Mouse (Mus musculus): Measurements from ENCODE around the gene Abca2. TPM values are rescaled to one million over a fixed set of nuclear protein-coding genes. Genes with fewer than 3 reads are reported as not detected.

Gene Abca2
- polyA plus RNA-seq, 1 experiment from 2014 or later = 1.8 TPM

DNA sequence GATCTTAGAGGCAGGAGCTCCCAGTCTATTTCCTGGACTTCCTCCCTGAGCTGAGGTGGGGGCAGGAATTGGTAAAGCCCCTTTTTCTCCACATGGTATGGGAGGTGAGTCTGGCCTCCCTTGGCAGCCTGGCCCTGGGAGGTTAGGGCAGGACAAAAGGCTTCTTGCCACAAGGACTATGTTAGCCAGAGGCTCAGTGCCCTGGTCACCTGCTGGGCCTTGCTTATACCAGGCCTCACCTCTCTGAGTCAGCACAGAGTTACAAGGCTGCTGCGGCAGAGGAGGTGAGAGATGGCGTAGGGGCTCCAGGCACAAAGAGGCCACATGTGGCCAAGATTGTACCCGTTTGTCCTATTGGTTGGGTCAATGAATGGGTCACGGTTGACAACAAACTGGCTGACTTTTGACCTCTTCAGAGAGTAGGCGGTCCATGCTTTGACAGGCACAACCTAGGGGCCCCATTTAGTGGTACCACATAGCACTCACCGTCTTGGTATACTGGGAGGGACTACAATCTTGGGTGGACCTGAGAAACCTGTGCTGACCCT lies 2.9 kb downstream of the Abca2 start:
- no peaks in the 10 kb centered on the region for H3K9me3 ChIP-seq (replicated peaks; ENCODE audit: control insufficient read depth, low read length)
- H3K9ac ChIP-seq (ENCODE audit: low read depth, low read length) = no peak overlapping the region
- peaks cover 6% of the 10 kb centered on the region for H3K4me1 ChIP-seq (ENCODE audit: control insufficient read depth, low read depth, low read length)
- H3K4me2 ChIP-seq (ENCODE audit: low read depth, low read length) = no peak overlapping the region
- H3K4me3 ChIP-seq (ENCODE audit: low read depth, low read length) = no peak overlapping the region
- no peaks in the 10 kb centered on the region for H3K36me3 ChIP-seq (ENCODE audit: control insufficient read depth, insufficient read depth)
- peaks cover 11% of the 10 kb centered on the region for H3K27me3 ChIP-seq (ENCODE audit: control insufficient read depth, insufficient read depth, low read depth, low read length)
- ATAC-seq (ENCODE audit: low read depth) = no peak
- H3K27ac ChIP-seq (ENCODE audit: low read length) = no peak overlapping the region
- 62% methylated on average over 6 of the region's 6 CpGs for WGBS (ENCODE audit: insufficient replicate concordance)

GRCm38 (mm10) chr2:25432326-25433098 lies 4.0 kb downstream of the Abca2 start:
- no peak for ATAC-seq (ENCODE audit: low read depth)

GRCm38 (mm10) chr2:25433101-25433500 lies 4.6 kb downstream of the Abca2 start:
- ATAC-seq (ENCODE audit: low read depth) = no peak
- H3K36me3 ChIP-seq (ENCODE audit: control insufficient read depth, insufficient read depth) = no peaks in the 10 kb centered on the region
- peaks cover 11% of the 10 kb centered on the region for H3K27me3 ChIP-seq (ENCODE audit: control insufficient read depth, insufficient read depth, low read depth, low read length)
- H3K9me3 ChIP-seq (replicated peaks; ENCODE audit: control insufficient read depth, low read length) = no peaks in the 10 kb centered on the region
- no peak overlapping the region for H3K4me2 ChIP-seq (ENCODE audit: low read depth, low read length)
- WGBS (ENCODE audit: insufficient replicate concordance) = 78% methylated on average over 17 of the region's 17 CpGs
- H3K9ac ChIP-seq (ENCODE audit: low read depth, low read length) = no peak overlapping the region
- peaks cover 5% of the 10 kb centered on the region for H3K4me1 ChIP-seq (ENCODE audit: control insufficient read depth, low read depth, low read length)
- no peak overlapping the region for H3K4me3 ChIP-seq (ENCODE audit: low read depth, low read length)
- no peak overlapping the region for H3K27ac ChIP-seq (ENCODE audit: low read length)

More at GRCm38 (mm10) chr2:25432326-25433098, 4.0 kb downstream of the Abca2 start:
- Histone ChIP-seq H3K27ac (ENCODE audit: low read length) (no peak overlapping the region), H3K4me3 (ENCODE audit: low read depth, low read length) (no peak overlapping the region), H3K9me3 (replicated peaks; ENCODE audit: control insufficient read depth, low read length) (no peaks in the 10 kb centered on the region), H3K9ac (ENCODE audit: low read depth, low read length) (no peak overlapping the region), H3K36me3 (ENCODE audit: control insufficient read depth, insufficient read depth) (no peaks in the 10 kb centered on the region), H3K4me1 (ENCODE audit: control insufficient read depth, low read depth, low read length) (peaks cover 6% of the 10 kb centered on the region), H3K4me2 (ENCODE audit: low read depth, low read length) (no peak overlapping the region), H3K27me3 (ENCODE audit: control insufficient read depth, insufficient read depth, low read depth, low read length) (peaks cover 11% of the 10 kb centered on the region)
- 57% methylated on average over 11 of the region's 11 CpGs for WGBS (ENCODE audit: insufficient replicate concordance)

DNA sequence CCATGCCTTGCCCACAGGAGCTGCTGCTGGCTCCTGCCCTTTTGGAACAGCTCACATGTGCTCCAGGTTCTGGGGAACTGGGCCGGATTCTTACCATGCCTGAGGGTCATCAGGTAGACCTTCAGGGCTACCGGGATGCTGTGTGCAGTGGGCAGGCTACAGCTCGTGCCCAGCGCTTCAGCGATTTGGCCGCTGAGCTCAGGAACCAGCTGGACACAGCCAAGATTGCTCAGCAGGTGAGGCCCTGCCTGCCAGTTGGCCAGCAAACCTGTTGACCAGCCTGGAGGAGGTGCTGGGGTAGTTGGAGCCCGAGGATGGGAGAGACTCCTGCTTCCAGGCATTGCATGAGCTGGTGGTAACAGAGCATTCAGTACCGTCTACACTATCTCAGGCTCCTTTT lies 5.8 kb downstream of the Abca2 start:
- no peaks in the 10 kb centered on the region for H3K9me3 ChIP-seq (replicated peaks; ENCODE audit: control insufficient read depth, low read length)
- ATAC-seq (ENCODE audit: low read depth) = no peak
- no peak overlapping the region for H3K4me2 ChIP-seq (ENCODE audit: low read depth, low read length)
- H3K27ac ChIP-seq (ENCODE audit: low read length) = no peak overlapping the region
- no peak overlapping the region for H3K4me3 ChIP-seq (ENCODE audit: low read depth, low read length)
- 75% methylated on average over 8 of the region's 8 CpGs for WGBS (ENCODE audit: insufficient replicate concordance)
- no peak overlapping the region for H3K9ac ChIP-seq (ENCODE audit: low read depth, low read length)
- H3K36me3 ChIP-seq (ENCODE audit: control insufficient read depth, insufficient read depth) = no peaks in the 10 kb centered on the region
- H3K27me3 ChIP-seq (ENCODE audit: control insufficient read depth, insufficient read depth, low read depth, low read length) = peaks cover 6% of the 10 kb centered on the region
- no peaks in the 10 kb centered on the region; the same call in 1 of the 2 replicates for H3K4me1 ChIP-seq (ENCODE audit: control insufficient read depth, low read depth, low read length)

- Histone ChIP-seq H3K27ac (ENCODE audit: low read length) (no peak overlapping the region), H3K9me3 (replicated peaks; ENCODE audit: control insufficient read depth, low read length) (no peaks in the 10 kb centered on the region), H3K4me1 (ENCODE audit: control insufficient read depth, low read depth, low read length) (no peaks in the 10 kb centered on the region; the same call in 1 of the 2 replicates), H3K4me2 (ENCODE audit: low read depth, low read length) (no peak overlapping the region), H3K27me3 (ENCODE audit: control insufficient read depth, insufficient read depth, low read depth, low read length) (no peaks in the 10 kb centered on the region), H3K9ac (ENCODE audit: low read depth, low read length) (no peak overlapping the region), H3K4me3 (ENCODE audit: low read depth, low read length) (no peak overlapping the region), H3K36me3 (ENCODE audit: control insufficient read depth, insufficient read depth) (no peaks in the 10 kb centered on the region)
- 79% methylated on average over 10 of the region's 10 CpGs for WGBS (ENCODE audit: insufficient replicate concordance)
- ATAC-seq (ENCODE audit: low read depth) = no peak
Measured at GRCm38 (mm10) chr2:25436286-25436820, 7.8 kb downstream of the Abca2 start.

DNA sequence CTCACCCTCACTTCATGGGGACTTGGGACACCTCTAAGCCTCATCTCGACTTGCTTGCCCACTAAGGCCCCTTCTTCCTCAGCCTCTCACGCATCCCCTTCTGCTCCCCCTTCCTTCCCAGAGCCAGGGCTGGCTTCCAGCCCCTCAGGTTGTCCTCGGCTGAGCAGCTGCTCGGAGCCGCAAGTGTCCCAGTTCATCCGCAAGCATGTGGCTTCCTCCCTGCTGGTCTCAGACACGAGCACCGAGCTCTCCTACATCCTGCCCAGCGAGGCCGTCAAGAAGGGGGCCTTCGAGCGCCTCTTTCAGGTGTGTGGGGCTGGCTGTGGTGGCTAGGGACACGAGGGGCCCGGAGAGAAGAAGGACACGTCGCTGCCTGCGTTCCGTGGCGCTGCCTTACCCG lies 12.6 kb downstream of the Abca2 start:
- WGBS (ENCODE audit: insufficient replicate concordance) = 76% methylated on average over 20 of the region's 20 CpGs
- no peak overlapping the region for H3K27ac ChIP-seq (ENCODE audit: low read length)
- no peak for ATAC-seq (ENCODE audit: low read depth)
- H3K9me3 ChIP-seq (replicated peaks; ENCODE audit: control insufficient read depth, low read length) = no peaks in the 10 kb centered on the region
- no peaks in the 10 kb centered on the region for H3K36me3 ChIP-seq (ENCODE audit: control insufficient read depth, insufficient read depth)
- H3K9ac ChIP-seq (ENCODE audit: low read depth, low read length) = no peak overlapping the region
- H3K4me1 ChIP-seq (ENCODE audit: control insufficient read depth, low read depth, low read length) = no peaks in the 10 kb centered on the region
- H3K27me3 ChIP-seq (ENCODE audit: control insufficient read depth, insufficient read depth, low read depth, low read length) = no peaks in the 10 kb centered on the region
- H3K4me2 ChIP-seq (ENCODE audit: low read depth, low read length) = no peak overlapping the region
- H3K4me3 ChIP-seq (ENCODE audit: low read depth, low read length) = no peak overlapping the region

GRCm38 (mm10) chr2:25442682-25443081 lies 14.2 kb downstream of the Abca2 start:
- no peak overlapping the region for H3K9ac ChIP-seq (ENCODE audit: low read depth, low read length)
- no peak overlapping the region for H3K4me2 ChIP-seq (ENCODE audit: low read depth, low read length)
- ATAC-seq (ENCODE audit: low read depth) = no peak
- H3K4me3 ChIP-seq (ENCODE audit: low read depth, low read length) = no peak overlapping the region
- no peaks in the 10 kb centered on the region for H3K9me3 ChIP-seq (replicated peaks; ENCODE audit: control insufficient read depth, low read length)
- no peaks in the 10 kb centered on the region for H3K4me1 ChIP-seq (ENCODE audit: control insufficient read depth, low read depth, low read length)
- no peaks in the 10 kb centered on the region for H3K36me3 ChIP-seq (ENCODE audit: control insufficient read depth, insufficient read depth)
- no peaks in the 10 kb centered on the region for H3K27me3 ChIP-seq (ENCODE audit: control insufficient read depth, insufficient read depth, low read depth, low read length)
- 78% methylated on average over 14 of the region's 14 CpGs for WGBS (ENCODE audit: insufficient replicate concordance)
- no peak overlapping the region for H3K27ac ChIP-seq (ENCODE audit: low read length)

GRCm38 (mm10) chr2:25450853-25451647 lies 22.5 kb downstream of the Abca2 start:
- no peak for ATAC-seq (ENCODE audit: low read depth)
- no peaks in the 10 kb centered on the region for H3K27me3 ChIP-seq (ENCODE audit: control insufficient read depth, insufficient read depth, low read depth, low read length)
- no peak overlapping the region for H3K4me3 ChIP-seq (ENCODE audit: low read depth, low read length)
- WGBS (ENCODE audit: insufficient replicate concordance) = 44% methylated on average over 8 of the region's 8 CpGs
- no peaks in the 10 kb centered on the region for H3K36me3 ChIP-seq (ENCODE audit: control insufficient read depth, insufficient read depth)
- H3K4me2 ChIP-seq (ENCODE audit: low read depth, low read length) = no peak overlapping the region
- no peak overlapping the region for H3K9ac ChIP-seq (ENCODE audit: low read depth, low read length)
- no peaks in the 10 kb centered on the region for H3K4me1 ChIP-seq (ENCODE audit: control insufficient read depth, low read depth, low read length)
- H3K27ac ChIP-seq (ENCODE audit: low read length) = no peak overlapping the region
- no peaks in the 10 kb centered on the region for H3K9me3 ChIP-seq (replicated peaks; ENCODE audit: control insufficient read depth, low read length)
